ENCODE assay signal across 9 mouse cellular contexts in genomic region chr19:32196222-32196621, GRCm38 (mm10).
DNase-seq lines count a peak whose midpoint lies in the region; ATAC-seq and TF ChIP-seq lines count a peak whose summit lies in the region.
"Had no signal": no experiment of that assay in that cellular context is flagged by ENCODE, and none has a peak within 500 bp of the region (broad histone marks: within the 10 kb centered on the region; RNA-seq: fewer than 3 reads in every experiment).

No protein-coding gene starts in this region.

- H3K4me1 ChIP-seq in midbrain, embryonic 16.5 days (ENCODE audit: control insufficient read depth, insufficient read depth, low read length), result 0 out of 2 replicates have a peak, but pooled peaks cover 3% of the 10 kb centered on the region
- H3K4me1 ChIP-seq in midbrain, embryonic 15.5 days, result 0 out of 2 replicates have a peak, but pooled peaks cover 4% of the 10 kb centered on the region
- peaks cover 62% of the 10 kb centered on the region for H3K4me1 ChIP-seq in liver, embryonic 15.5 days (replicated peaks)
- 0 out of 2 replicates have a peak, but pooled peaks cover 4% of the 10 kb centered on the region for H3K4me1 ChIP-seq in stomach, postnatal 0 days (replicated peaks; ENCODE audit: control insufficient read depth, insufficient read depth)
- no peaks in the 10 kb centered on the region for H3K4me1 ChIP-seq in forebrain, embryonic 14.5 days (ENCODE audit: control insufficient read depth, insufficient read depth, low read length)
- H3K4me1 ChIP-seq: hindbrain, embryonic 15.5 days had no signal

- H3K9ac ChIP-seq in midbrain, embryonic 16.5 days (ENCODE audit: low read depth, low read length), result no peak overlapping the region
- H3K9ac ChIP-seq in midbrain, embryonic 15.5 days, result no peak overlapping the region
- no peak overlapping the region; the same call in 1 of the 2 replicates for H3K9ac ChIP-seq in liver, embryonic 15.5 days
- H3K9ac ChIP-seq in stomach, postnatal 0 days (ENCODE audit: low read length), result no peak overlapping the region
- H3K9ac ChIP-seq in forebrain, embryonic 14.5 days (ENCODE audit: low read length), result no peak overlapping the region
- H3K9ac ChIP-seq: hindbrain, embryonic 15.5 days had no signal

- no peak for TF ChIP-seq EP300 in stomach, postnatal 0 days (optimal IDR thresholded peaks at IDR 0.05)

- no peak for TF ChIP-seq CTCF in stomach, postnatal 0 days (IDR thresholded peaks at IDR 0.05; ENCODE audit: low read depth)

- ATAC-seq in midbrain, embryonic 16.5 days, result peak; percentile 58; the same call in 1 of the 2 replicates
- ATAC-seq in midbrain, embryonic 15.5 days (replicated peaks), result no peak
- ATAC-seq in erythroblast, adult 5-6 weeks (replicated peaks; ENCODE audit: low FRiP score, poor library complexity, severe bottlenecking), result peak; percentile 77
- peak; percentile 79 for ATAC-seq in liver, embryonic 15.5 days (ENCODE audit: insufficient read depth)
- peak; percentile 70 for ATAC-seq in stomach, postnatal 0 days (ENCODE audit: low FRiP score, low TSS enrichment)
- no peak for ATAC-seq in forebrain, embryonic 14.5 days
- ATAC-seq in frontal cortex, adult (ENCODE audit: low TSS enrichment), result no peak

- WGBS in midbrain, embryonic 16.5 days, result 34% methylated on average over 5 of the region's 5 CpGs
- 37% methylated on average over 5 of the region's 5 CpGs for WGBS in midbrain, embryonic 15.5 days
- 31% methylated on average over 5 of the region's 5 CpGs for WGBS in liver, embryonic 15.5 days (ENCODE audit: insufficient replicate concordance)
- 35% methylated on average over 5 of the region's 5 CpGs for WGBS in stomach, postnatal 0 days
- 69% methylated on average over 5 of the region's 5 CpGs for WGBS in forebrain, embryonic 14.5 days

- H3K27ac ChIP-seq in midbrain, embryonic 16.5 days (ENCODE audit: low read length), result no peak overlapping the region
- no peak overlapping the region for H3K27ac ChIP-seq in midbrain, embryonic 15.5 days
- H3K27ac ChIP-seq in liver, embryonic 15.5 days (replicated peaks), result peak overlapping the region; percentile 73
- peak overlapping the region; percentile 70 for H3K27ac ChIP-seq in stomach, postnatal 0 days (replicated peaks)
- no peak overlapping the region for H3K27ac ChIP-seq in forebrain, embryonic 14.5 days (ENCODE audit: low read depth, low read length)
- H3K27ac ChIP-seq: hindbrain, embryonic 15.5 days had no signal

- H3K4me3 ChIP-seq in midbrain, embryonic 16.5 days (ENCODE audit: low read depth, low read length), result no peak overlapping the region
- no peak overlapping the region for H3K4me3 ChIP-seq in midbrain, embryonic 15.5 days
- H3K4me3 ChIP-seq in liver, embryonic 15.5 days (replicated peaks), result no peak overlapping the region
- H3K4me3 ChIP-seq in stomach, postnatal 0 days (ENCODE audit: low read depth, low read length), result no peak overlapping the region
- no peak overlapping the region for H3K4me3 ChIP-seq in forebrain, embryonic 14.5 days (ENCODE audit: low read depth, low read length)
- H3K4me3 ChIP-seq: hindbrain, embryonic 15.5 days had no signal

- H3K27me3 ChIP-seq in midbrain, embryonic 16.5 days (ENCODE audit: control insufficient read depth, insufficient read depth, low read depth, low read length), result no peaks in the 10 kb centered on the region
- H3K27me3 ChIP-seq in midbrain, embryonic 15.5 days (replicated peaks), result no peaks in the 10 kb centered on the region
- H3K27me3 ChIP-seq in liver, embryonic 15.5 days, result no peaks in the 10 kb centered on the region
- H3K27me3 ChIP-seq in stomach, postnatal 0 days (ENCODE audit: control insufficient read depth, insufficient read depth, low read length), result no peaks in the 10 kb centered on the region
- no peaks in the 10 kb centered on the region for H3K27me3 ChIP-seq in forebrain, embryonic 14.5 days (replicated peaks; ENCODE audit: control insufficient read depth, insufficient read depth, low read length)
- H3K27me3 ChIP-seq: hindbrain, embryonic 15.5 days had no signal

- no peak for DNase-seq in stomach, postnatal 0 days (ENCODE audit: low spot score)
- no peak for DNase-seq in frontal cortex, adult 2 months (ENCODE audit: extremely low spot score in 1 of 2, low spot score in 1 of 2)
- DNase-seq in forebrain, embryonic 14.5 days (ENCODE audit: low spot score), result no peak

- no peaks in the 10 kb centered on the region for H3K9me3 ChIP-seq in midbrain, embryonic 16.5 days (replicated peaks; ENCODE audit: control insufficient read depth, low read length, poor library complexity, severe bottlenecking)
- H3K9me3 ChIP-seq in midbrain, embryonic 15.5 days, result no peaks in the 10 kb centered on the region
- H3K9me3 ChIP-seq in liver, embryonic 15.5 days (replicated peaks), result no peaks in the 10 kb centered on the region
- H3K9me3 ChIP-seq in stomach, postnatal 0 days (ENCODE audit: control insufficient read depth, low read length), result no peaks in the 10 kb centered on the region
- H3K9me3 ChIP-seq in forebrain, embryonic 14.5 days (replicated peaks; ENCODE audit: control insufficient read depth, low read length), result no peaks in the 10 kb centered on the region
- H3K9me3 ChIP-seq: hindbrain, embryonic 15.5 days had no signal

- no peaks in the 10 kb centered on the region for H3K36me3 ChIP-seq in midbrain, embryonic 16.5 days (ENCODE audit: control insufficient read depth, insufficient read depth, low read length)
- no peaks in the 10 kb centered on the region for H3K36me3 ChIP-seq in midbrain, embryonic 15.5 days (replicated peaks)
- H3K36me3 ChIP-seq in liver, embryonic 15.5 days (replicated peaks), result peaks cover 34% of the 10 kb centered on the region
- H3K36me3 ChIP-seq in stomach, postnatal 0 days (ENCODE audit: control insufficient read depth, insufficient read depth, low read length), result no peaks in the 10 kb centered on the region
- H3K36me3 ChIP-seq in forebrain, embryonic 14.5 days (ENCODE audit: control insufficient read depth, insufficient read depth, low read length), result no peaks in the 10 kb centered on the region
- H3K36me3 ChIP-seq: hindbrain, embryonic 15.5 days had no signal

- no peak overlapping the region for H3K4me2 ChIP-seq in midbrain, embryonic 16.5 days (ENCODE audit: low read length)
- H3K4me2 ChIP-seq in midbrain, embryonic 15.5 days, result no peak overlapping the region
- peak overlapping the region; percentile 19; the same call in 1 of the 2 replicates for H3K4me2 ChIP-seq in liver, embryonic 15.5 days
- H3K4me2 ChIP-seq in stomach, postnatal 0 days (replicated peaks; ENCODE audit: low read depth), result 0 out of 2 replicates have a peak overlapping the region, but pooled peaks have one; percentile 8
- no peak overlapping the region for H3K4me2 ChIP-seq in forebrain, embryonic 14.5 days (ENCODE audit: low read length)
- H3K4me2 ChIP-seq: hindbrain, embryonic 15.5 days had no signal

Comparison
In these comparisons a context has a peak if more than half of its experiments do, and no peak if none do; other contexts are left out.
1. ATAC-seq: peak in midbrain, embryonic 16.5 days (single experiment), erythroblast, adult 5-6 weeks (single experiment), liver, embryonic 15.5 days (single experiment) and stomach, postnatal 0 days (single experiment); none in midbrain, embryonic 15.5 days (single experiment), forebrain, embryonic 14.5 days (single experiment) and frontal cortex, adult (single experiment).
2. H3K27ac ChIP-seq: peak in liver, embryonic 15.5 days (single experiment) and stomach, postnatal 0 days (single experiment); none in midbrain, embryonic 16.5 days (single experiment), midbrain, embryonic 15.5 days (single experiment) and forebrain, embryonic 14.5 days (single experiment).
3. H3K4me2 ChIP-seq: peak in liver, embryonic 15.5 days (single experiment) and stomach, postnatal 0 days (single experiment); none in midbrain, embryonic 16.5 days (single experiment), midbrain, embryonic 15.5 days (single experiment) and forebrain, embryonic 14.5 days (single experiment).